Mouse (Mus musculus) ovary, postnatal 14 days (tissue): ENCODE results near the gene Mrps25.

Experiments used
- DNase-seq: peaks from one replicate; pipeline ENCODE4 v3.0.0; 2022; ENCODE audit warnings: low spot score

The Mrps25 gene

DNA sequence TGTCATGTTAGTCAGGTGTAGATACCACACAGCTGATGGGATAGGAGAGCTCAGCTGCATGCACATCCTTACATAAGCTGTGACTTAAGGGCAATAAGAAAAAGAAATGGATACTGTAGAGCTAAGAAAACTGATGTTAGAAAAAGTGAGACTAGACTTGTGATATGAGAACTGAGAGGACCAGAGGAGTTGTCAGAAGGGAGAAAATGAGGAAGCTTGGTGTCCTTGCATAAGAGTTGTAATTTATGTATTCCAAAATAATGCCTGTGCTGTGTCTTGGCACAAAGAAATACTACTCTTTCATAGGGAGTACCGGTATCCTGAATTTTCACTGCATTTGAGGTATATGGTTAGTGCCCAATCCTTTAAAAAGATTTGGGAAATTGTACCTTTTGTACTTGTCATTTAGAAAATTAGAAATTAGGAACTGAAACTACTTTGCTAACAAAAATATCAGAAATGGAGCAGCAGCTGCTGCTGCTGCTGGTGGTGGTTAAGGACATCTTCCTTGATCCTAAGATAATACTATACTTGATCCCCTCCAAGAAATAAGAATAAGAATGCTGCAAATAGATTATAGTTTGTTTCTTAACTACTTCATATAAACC lies 56.9 kb downstream of the Mrps25 start:
- DNase-seq, result no peak

GRCm38 (mm10) chr6:92124547-92124946 lies 59.3 kb downstream of the Mrps25 start:
- no peak for DNase-seq
